Mouse (Mus musculus): ENCODE data around the gene Mras. TPM values are rescaled to one million over a fixed set of nuclear protein-coding genes. Genes with fewer than 3 reads are reported as not detected.

Gene Mras
- polyA plus RNA-seq, 1 experiment from 2014 or later, result 36.2 TPM

DNA sequence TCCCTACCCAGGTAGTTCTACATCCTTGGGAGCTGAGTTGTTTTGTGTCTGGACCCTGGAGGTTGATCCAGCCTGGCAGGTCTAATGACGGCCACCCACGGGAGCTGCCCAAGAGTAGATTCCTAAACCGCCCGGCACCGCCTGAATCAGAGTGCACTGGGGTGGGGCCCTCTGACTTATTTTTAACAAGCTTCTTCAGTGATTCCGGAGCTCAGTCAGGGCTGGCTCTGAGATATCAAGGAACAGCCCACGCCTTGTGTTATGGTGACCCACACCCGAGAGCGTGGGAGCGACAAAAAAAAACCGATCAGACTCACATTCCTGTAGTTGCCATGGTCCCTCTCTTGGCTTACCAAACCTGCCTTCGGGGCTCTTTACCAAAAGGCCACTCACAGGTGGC, 97.1 kb downstream of the Mras start:
- no peak for ATAC-seq (ENCODE audit: low FRiP score)
- Histone ChIP-seq H3K9ac (no peak overlapping the region), H3K36me3 (no peaks in the 10 kb centered on the region), H3K4me2 (replicated peaks) (no peak overlapping the region), H3K4me1 (no peaks in the 10 kb centered on the region; the same call in 1 of the 2 replicates), H3K27ac (no peak overlapping the region), H3K27me3 (no peaks in the 10 kb centered on the region), H3K4me3 (no peak overlapping the region), H3K9me3 (replicated peaks) (no peaks in the 10 kb centered on the region)
- WGBS, result 68% methylated on average over 12 of the region's 12 CpGs

DNA sequence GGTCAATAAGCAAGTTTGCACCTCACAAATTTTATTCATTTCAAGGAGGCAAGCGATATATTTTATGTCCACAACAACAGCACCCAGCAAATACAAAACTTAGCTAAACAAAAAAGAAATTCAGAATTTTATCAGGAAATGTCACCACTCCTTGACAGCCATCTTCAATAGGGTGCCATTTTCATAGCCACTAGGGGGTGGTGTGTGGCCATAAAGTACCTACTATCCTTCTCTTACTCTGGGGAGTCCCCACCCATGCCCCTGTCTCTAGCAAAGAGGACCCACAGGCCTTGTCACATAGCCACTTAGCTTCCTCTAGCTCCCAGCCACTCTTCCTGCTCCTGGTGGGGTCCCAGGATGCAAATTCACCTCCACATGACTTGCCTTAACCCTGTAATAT, 98.0 kb downstream of the Mras start:
- H3K9ac ChIP-seq, result no peak overlapping the region
- no peak overlapping the region for H3K27ac ChIP-seq
- no peak overlapping the region for H3K4me2 ChIP-seq (replicated peaks)
- 77% methylated on average over 1 of the region's 1 CpGs for WGBS
- no peaks in the 10 kb centered on the region for H3K36me3 ChIP-seq
- H3K27me3 ChIP-seq, result no peaks in the 10 kb centered on the region
- no peak for ATAC-seq (ENCODE audit: low FRiP score)
- no peak overlapping the region for H3K4me3 ChIP-seq
- no peaks in the 10 kb centered on the region for H3K9me3 ChIP-seq (replicated peaks)
- H3K4me1 ChIP-seq, result no peaks in the 10 kb centered on the region

DNA sequence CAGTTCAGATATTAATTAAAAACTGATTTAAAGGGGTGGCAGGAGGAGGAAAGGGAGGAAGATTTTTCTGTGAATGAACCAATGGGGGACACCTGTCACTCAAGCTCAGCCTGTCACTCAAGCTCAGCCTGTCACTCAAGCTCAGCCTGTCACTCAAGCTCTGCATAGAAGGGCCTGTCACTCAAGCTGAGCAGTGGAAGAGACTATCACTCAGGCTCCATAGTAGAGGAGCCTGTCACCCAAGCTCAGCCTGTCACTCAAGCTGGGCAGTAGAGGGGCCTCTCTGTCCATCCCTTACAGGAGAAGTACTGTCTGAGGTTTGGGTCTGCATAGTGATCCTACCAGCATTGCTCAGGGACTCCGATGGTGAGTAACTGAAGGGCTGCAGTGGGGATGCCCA, 98.9 kb downstream of the Mras start:
- H3K4me1 ChIP-seq, result no peaks in the 10 kb centered on the region
- WGBS, result 92% methylated on average over 1 of the region's 1 CpGs
- no peaks in the 10 kb centered on the region for H3K36me3 ChIP-seq
- no peak overlapping the region for H3K9ac ChIP-seq
- no peak overlapping the region for H3K4me2 ChIP-seq (replicated peaks)
- H3K4me3 ChIP-seq, result no peak overlapping the region
- ATAC-seq (ENCODE audit: low FRiP score), result no peak
- no peaks in the 10 kb centered on the region for H3K27me3 ChIP-seq
- H3K27ac ChIP-seq, result no peak overlapping the region
- no peaks in the 10 kb centered on the region for H3K9me3 ChIP-seq (replicated peaks)

DNA sequence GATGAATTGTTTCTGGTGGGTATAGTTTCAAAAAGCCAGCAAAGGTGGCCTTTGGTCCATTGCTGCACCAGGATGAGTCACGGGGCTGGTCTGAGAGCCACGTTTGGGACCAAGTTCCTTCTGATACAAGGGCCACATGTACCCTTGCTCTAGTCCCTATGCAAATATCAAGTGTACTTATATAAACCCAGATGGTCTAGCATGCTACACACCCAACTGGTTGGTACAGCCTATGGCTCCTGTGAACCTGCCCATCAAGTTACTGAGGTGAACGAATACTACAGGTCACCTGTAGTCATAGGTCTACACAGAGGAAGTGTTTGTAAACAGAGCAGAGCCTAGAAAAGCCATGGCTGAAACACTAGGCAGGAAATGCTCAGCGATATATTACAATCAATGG, 100.6 kb downstream of the Mras start:
- H3K9me3 ChIP-seq (replicated peaks), result no peaks in the 10 kb centered on the region
- H3K27me3 ChIP-seq, result no peaks in the 10 kb centered on the region
- no peak overlapping the region for H3K4me2 ChIP-seq (replicated peaks)
- H3K9ac ChIP-seq, result no peak overlapping the region
- no peaks in the 10 kb centered on the region for H3K36me3 ChIP-seq
- H3K4me1 ChIP-seq, result no peaks in the 10 kb centered on the region
- no peak overlapping the region for H3K27ac ChIP-seq
- WGBS, result 90% methylated on average over 4 of the region's 4 CpGs
- no peak for ATAC-seq (ENCODE audit: low FRiP score)
- H3K4me3 ChIP-seq, result no peak overlapping the region

Other genes starting within 250 kb of the Mras start
- not detected in 2 replicates for gene Faiml, start 200.1 kb downstream of the Mras start, polyA plus RNA-seq (2016; fragmentation: Nextera tagmentation; extraction: Ambion mirVana)
- 59.3 and 59.4 TPM in 2 replicates for gene Cep70, start 194.0 kb downstream of the Mras start, polyA plus RNA-seq (2016; fragmentation: Nextera tagmentation; extraction: Ambion mirVana)
- 0.27 and 0.52 TPM in 2 replicates for gene Esyt3, start 78.8 kb downstream of the Mras start, polyA plus RNA-seq (2016; fragmentation: Nextera tagmentation; extraction: Ambion mirVana)
- gene Nme9, start 14.1 kb upstream of the Mras start, polyA plus RNA-seq (2016; fragmentation: Nextera tagmentation; extraction: Ambion mirVana), result 0.83 and 1.4 TPM in 2 replicates
- gene Armc8, start 131.5 kb upstream of the Mras start, polyA plus RNA-seq (2016; fragmentation: Nextera tagmentation; extraction: Ambion mirVana), result 40.7 and 42.6 TPM in 2 replicates
- 28.7 and 29.7 TPM in 2 replicates for gene Dbr1, start 138.4 kb upstream of the Mras start, polyA plus RNA-seq (2016; fragmentation: Nextera tagmentation; extraction: Ambion mirVana)
- gene A4gnt, start 175.1 kb upstream of the Mras start, polyA plus RNA-seq (2016; fragmentation: Nextera tagmentation; extraction: Ambion mirVana), result not detected in 2 replicates
- 16.9 and 18.6 TPM in 2 replicates for gene Dzip1l, start 192.1 kb upstream of the Mras start, polyA plus RNA-seq (2016; fragmentation: Nextera tagmentation; extraction: Ambion mirVana)

Data from hindbrain, embryonic 12.5 days (tissue).